Mouse (Mus musculus) CD4-positive, CD25-positive, alpha-beta regulatory T cell (primary cell): ENCODE measurements around the gene Smarca1. TPM values are rescaled to one million over a fixed set of nuclear protein-coding genes. Genes with fewer than 3 reads are reported as not detected.

Experiments
- polyA plus RNA-seq: library from polyadenylated mRNA; unstranded; fragments of 100-300 nt; shearing (Covaris generic); gene quantifications from one replicate; pipeline ENCODE4 v1.2.1, GENCODE M21; 2017

Smarca1 gene
- polyA plus RNA-seq = not detected

GRCm38 (mm10) chrX:47892431-47893024 lies at the start of gene Smarca1:
Gene Smarca1, minus strand, starts transcription at chrX:47892974.

GRCm38 (mm10) chrX:47912306-47912792 lies 19.6 kb upstream of the Smarca1 start, which contains the start of gene Ocrl:
Gene Ocrl, plus strand, starts transcription at chrX:47912387.

Other genes starting within 250 kb of the Smarca1 start
- 9.4 TPM for gene Ocrl, start 19.4 kb upstream of the Smarca1 start, polyA plus RNA-seq
- 0.28 TPM for gene Apln, start 141.9 kb upstream of the Smarca1 start, polyA plus RNA-seq
- gene Xpnpep2, start 215.8 kb upstream of the Smarca1 start, polyA plus RNA-seq = 0.23 TPM